Mouse (Mus musculus) thymus, adult 2 months (tissue): ENCODE measurements around the gene Sfta2.

Experiments
- CTCF ChIP-seq: fragments of 200-500 bp; IDR thresholded peaks from 2 replicates; pipeline ENCODE4 v1.5.1; 2012; ENCODE audit warnings: mild to moderate bottlenecking, control low read depth, low read length, moderate library complexity, borderline replicate concordance; ENCODE audit not compliant: control insufficient read depth, poor library complexity, insufficient read depth; ENCODE audit errors: extremely low read depth
- POLR2A ChIP-seq: fragments of 200-500 bp; IDR thresholded peaks from 2 replicates; pipeline ENCODE4 v1.6.1; 2012; ENCODE audit warnings: mild to moderate bottlenecking, low read length, control low read depth, moderate library complexity; ENCODE audit not compliant: control insufficient read depth, poor library complexity, insufficient read depth; ENCODE audit errors: extremely low read depth

DNA sequence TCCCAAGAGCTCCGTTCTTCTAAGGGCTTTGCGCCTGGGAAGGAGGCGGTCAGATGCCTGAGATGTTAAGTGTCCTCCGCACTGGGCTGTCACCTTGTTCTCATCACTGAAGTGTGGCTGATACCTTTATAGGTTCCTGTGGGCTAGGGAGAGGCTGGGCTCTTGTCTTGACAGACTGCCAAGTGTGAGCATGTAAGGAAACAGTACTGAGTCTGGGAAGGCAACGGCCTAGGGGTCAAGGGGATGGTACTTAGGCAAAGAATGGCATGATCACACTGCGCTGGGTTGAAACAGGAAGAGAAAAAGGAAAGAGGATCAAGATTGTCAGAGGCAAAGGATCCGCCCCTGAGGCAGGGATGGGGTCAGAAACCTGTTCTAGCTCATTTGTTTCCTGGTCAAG is 25.2 kb downstream of the Sfta2 start, which contains the start of gene Gm9573:
- no peak for TF ChIP-seq CTCF
- TF ChIP-seq POLR2A: no peak
